Mouse (Mus musculus): Measurements from ENCODE around the gene Brd7.

Brd7 gene

GRCm38 (mm10) chr8:88361708-88362428, at the start of gene Brd7:
TSS of gene Brd7 (minus strand) at chr8:88362194.
- ATAC-seq (ENCODE audit: low TSS enrichment): peak; percentile 83

- no peak for ATAC-seq (ENCODE audit: low TSS enrichment)
Measured at GRCm38 (mm10) chr8:88411461-88411860, 49.5 kb upstream of the Brd7 start.

- no peak for ATAC-seq (ENCODE audit: low TSS enrichment)
Measured at GRCm38 (mm10) chr8:88409401-88409940, 47.5 kb upstream of the Brd7 start.

GRCm38 (mm10) chr8:88407716-88408115, 45.7 kb upstream of the Brd7 start:
- ATAC-seq (ENCODE audit: low TSS enrichment): no peak

- no peak for ATAC-seq (ENCODE audit: low TSS enrichment)
Measured at GRCm38 (mm10) chr8:88398060-88398459, 36.1 kb upstream of the Brd7 start.

- ATAC-seq (ENCODE audit: low TSS enrichment): no peak
Measured at GRCm38 (mm10) chr8:88393298-88393697, 31.3 kb upstream of the Brd7 start.

- no peak for ATAC-seq (ENCODE audit: low TSS enrichment)
Measured at GRCm38 (mm10) chr8:88390749-88391148, 28.8 kb upstream of the Brd7 start.

- ATAC-seq (ENCODE audit: low TSS enrichment): no peak
Measured at GRCm38 (mm10) chr8:88388691-88389239, 26.8 kb upstream of the Brd7 start.

GRCm38 (mm10) chr8:88387874-88388273, 25.9 kb upstream of the Brd7 start:
- ATAC-seq (ENCODE audit: low TSS enrichment): no peak

- no peak for ATAC-seq (ENCODE audit: low TSS enrichment)
Measured at GRCm38 (mm10) chr8:88383164-88383556, 21.2 kb upstream of the Brd7 start.

GRCm38 (mm10) chr8:88382311-88383163, 20.5 kb upstream of the Brd7 start:
- ATAC-seq (ENCODE audit: low TSS enrichment): no peak

GRCm38 (mm10) chr8:88380497-88380896, 18.5 kb upstream of the Brd7 start:
- ATAC-seq (ENCODE audit: low TSS enrichment): no peak

- ATAC-seq (ENCODE audit: low TSS enrichment): no peak
Measured at GRCm38 (mm10) chr8:88376836-88377582, 15.0 kb upstream of the Brd7 start.

GRCm38 (mm10) chr8:88371522-88371921, 9.5 kb upstream of the Brd7 start:
- ATAC-seq (ENCODE audit: low TSS enrichment): no peak

GRCm38 (mm10) chr8:88369805-88370204, 7.8 kb upstream of the Brd7 start:
- no peak for ATAC-seq (ENCODE audit: low TSS enrichment)

- ATAC-seq (ENCODE audit: low TSS enrichment): no peak
Measured at GRCm38 (mm10) chr8:88369221-88369620, 7.2 kb upstream of the Brd7 start.

GRCm38 (mm10) chr8:88362446-88363150, 604 bp upstream of the Brd7 start:
- ATAC-seq (ENCODE audit: low TSS enrichment): peak; percentile 32; the same call in 1 of the 2 replicates

GRCm38 (mm10) chr8:88361044-88361707, 818 bp downstream of the Brd7 start:
- peak; percentile 27; the same call in 1 of the 2 replicates for ATAC-seq (ENCODE audit: low TSS enrichment)

- ATAC-seq (ENCODE audit: low TSS enrichment): no peak
Measured at GRCm38 (mm10) chr8:88359959-88360358, 2.0 kb downstream of the Brd7 start.

GRCm38 (mm10) chr8:88357946-88358345, 4.0 kb downstream of the Brd7 start:
- no peak for ATAC-seq (ENCODE audit: low TSS enrichment)

Measured in frontal cortex, adult (tissue).